Mouse (Mus musculus): ENCODE data around the gene Mmp7. TPM values are rescaled to one million over a fixed set of nuclear protein-coding genes. Genes with fewer than 3 reads are reported as not detected.

Mmp7 gene
- total RNA-seq, 2 experiments from 2014 or later, result not detected

DNA sequence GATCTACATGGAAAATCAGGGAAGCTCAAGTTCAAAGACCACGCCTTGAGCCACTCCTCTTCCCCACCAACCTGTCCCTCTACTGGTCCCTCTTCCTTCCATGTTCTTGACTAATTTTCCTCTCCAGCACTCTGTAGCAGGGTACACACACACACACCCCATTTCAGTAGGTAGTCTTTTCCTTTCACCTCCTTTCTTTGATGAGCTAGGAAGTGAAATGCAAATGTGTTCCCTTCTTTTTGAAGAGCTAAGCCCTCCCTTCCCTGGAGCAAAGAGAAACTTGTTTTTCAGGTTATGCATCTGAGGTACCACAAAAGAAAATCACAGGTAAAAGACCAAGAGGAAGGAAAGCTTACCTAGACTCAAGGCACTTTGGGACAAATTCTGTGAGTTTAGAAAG lies 29.7 kb downstream of the Mmp7 start:
- DNase-seq, result no peak
- intact Hi-C loops (cut with DNase I; ENCODE audit: low total_unique reads), result no loop called here

DNA sequence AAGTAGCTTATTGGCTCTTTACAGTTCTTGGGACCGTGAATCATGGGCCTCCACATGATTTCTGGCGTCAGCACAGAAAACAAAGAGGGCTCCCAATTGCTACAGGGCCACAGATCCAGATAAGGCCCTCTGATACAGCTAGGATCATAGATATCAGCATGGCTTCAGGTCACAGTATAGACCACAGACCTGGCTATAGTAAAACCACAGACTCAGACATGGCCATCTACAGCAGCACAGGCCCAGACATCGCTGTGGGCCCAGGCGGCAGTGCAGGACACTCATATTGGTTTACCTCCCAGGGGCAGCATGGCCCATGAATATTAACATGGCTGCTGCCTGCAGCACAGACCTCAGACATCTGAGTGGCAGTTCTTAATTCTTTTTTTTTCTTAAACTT lies 37.1 kb downstream of the Mmp7 start:
- DNase-seq, result no peak
- intact Hi-C loops (cut with DNase I; ENCODE audit: low total_unique reads), result no loop called here

- intact Hi-C loops (cut with DNase I; ENCODE audit: low total_unique reads), result no loop called here
- no peak for DNase-seq
These were observed 50.8 kb downstream of the Mmp7 start for GRCm38 (mm10) chr9:7742696-7743095.

- intact Hi-C loops (cut with DNase I; ENCODE audit: low total_unique reads), result no loop called here
- no peak for DNase-seq
These were observed 52.3 kb downstream of the Mmp7 start for GRCm38 (mm10) chr9:7744156-7744555.

GRCm38 (mm10) chr9:7748881-7749280 lies 57.0 kb downstream of the Mmp7 start:
- intact Hi-C loops (cut with DNase I; ENCODE audit: low total_unique reads), result no loop called here
- DNase-seq, result no peak

Other genes with a start within 250 kb of the Mmp7 start
- gene Mmp3, start 246.3 kb upstream of the Mmp7 start, total RNA-seq (2021), result under 1 TPM in 1 of 2 experiments, not detected in 1; 0.14 TPM
- gene Mmp10, start 189.7 kb upstream of the Mmp7 start, total RNA-seq (2021), result not detected
- not detected for gene Mmp8, start 133.6 kb upstream of the Mmp7 start, total RNA-seq (2021)
- gene Mmp27, start 120.7 kb upstream of the Mmp7 start, total RNA-seq (2021), result under 1 TPM; 0.18 to 0.23 TPM
- gene Mmp20, start 63.9 kb upstream of the Mmp7 start, total RNA-seq (2021), result not detected
- gene Tmem123, start 72.0 kb downstream of the Mmp7 start, total RNA-seq (2021), result 10 to 100 TPM; 23.1 to 26.7 TPM
- 10 to 100 TPM; 15.2 to 17.6 TPM for gene Birc2, start 145.0 kb downstream of the Mmp7 start, total RNA-seq (2021)
- gene Birc3, start 181.1 kb downstream of the Mmp7 start, total RNA-seq (2021), result 1 to 10 TPM; 6.1 to 8.5 TPM